Mouse (Mus musculus): Measurements from ENCODE around the gene Pdzd2. TPM values are rescaled to one million over a fixed set of nuclear protein-coding genes. Genes with fewer than 3 reads are reported as not detected.

The Pdzd2 gene
- polyA plus RNA-seq, 1 experiment = 1.7 TPM

DNA sequence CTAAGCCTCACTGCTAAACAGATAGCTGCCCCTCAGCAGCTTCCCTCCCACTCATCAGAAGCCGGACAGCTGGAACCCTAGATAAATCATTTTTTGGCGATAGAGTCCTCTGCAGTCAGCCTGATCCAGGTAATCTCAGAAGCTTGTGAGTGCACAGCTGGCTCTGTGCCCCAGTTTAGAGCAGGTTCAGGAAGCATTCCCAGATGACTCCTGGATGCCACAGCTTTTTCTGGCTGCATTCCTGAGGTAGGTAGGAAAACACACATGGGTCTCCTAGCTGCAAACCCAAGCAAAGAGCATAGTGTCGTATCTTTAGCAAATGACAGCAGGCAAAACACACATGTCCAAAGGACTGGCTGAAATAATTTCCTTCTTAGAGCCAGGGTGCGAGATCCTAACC, 13.5 kb upstream of the Pdzd2 start:
- Histone ChIP-seq H3K36me3 (ENCODE audit: control insufficient read depth, insufficient read depth, low read length) (no peaks in the 10 kb centered on the region), H3K27me3 (ENCODE audit: control insufficient read depth, insufficient read depth, low read length) (no peaks in the 10 kb centered on the region), H3K4me1 (ENCODE audit: control insufficient read depth, insufficient read depth, insufficient read length) (no peaks in the 10 kb centered on the region), H3K27ac (ENCODE audit: insufficient read depth, low read length) (no peak overlapping the region), H3K4me3 (ENCODE audit: extremely low read depth, insufficient read depth, insufficient read length) (no peak overlapping the region)
- WGBS = 79% methylated on average over 4 of the region's 4 CpGs
- DNase-seq (ENCODE audit: low read depth in 1 of 2, low spot score in 2 of 2) = no peak
- TF ChIP-seq CTCF (IDR thresholded peaks at IDR 0.05; ENCODE audit: extremely low read depth, insufficient read depth, insufficient read length, insufficient replicate concordance) (no peak), POLR2A (IDR thresholded peaks at IDR 0.05; ENCODE audit: low read depth, low read length) (no peak)

DNA sequence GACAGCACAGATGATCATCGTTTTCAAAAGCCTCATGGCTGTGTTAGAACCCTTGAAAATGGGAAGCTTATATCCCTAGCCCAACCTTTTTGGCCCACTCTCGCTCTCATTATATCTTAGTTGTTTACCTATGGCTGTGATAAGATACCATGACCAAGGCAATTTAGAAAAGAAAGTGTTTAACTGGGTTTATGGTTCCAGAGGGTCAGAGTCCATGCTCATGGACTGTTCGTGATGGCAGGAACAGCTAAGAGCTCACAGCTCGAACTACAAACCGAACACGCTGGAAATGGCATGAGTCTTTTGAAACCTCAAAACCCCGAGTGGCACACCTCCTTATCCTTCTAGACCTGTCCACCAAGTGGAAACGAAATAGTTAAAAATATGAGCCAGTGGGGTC, 11.2 kb upstream of the Pdzd2 start:
- H3K4me3 ChIP-seq (ENCODE audit: extremely low read depth, insufficient read depth, insufficient read length) = no peak overlapping the region
- WGBS = 84% methylated on average over 8 of the region's 8 CpGs
- DNase-seq (ENCODE audit: low read depth in 1 of 2, low spot score in 2 of 2) = no peak
- TF ChIP-seq POLR2A (IDR thresholded peaks at IDR 0.05; ENCODE audit: low read depth, low read length) (no peak), CTCF (IDR thresholded peaks at IDR 0.05; ENCODE audit: extremely low read depth, insufficient read depth, insufficient read length, insufficient replicate concordance) (no peak)
- no peaks in the 10 kb centered on the region for H3K4me1 ChIP-seq (ENCODE audit: control insufficient read depth, insufficient read depth, insufficient read length)
- H3K27ac ChIP-seq (ENCODE audit: insufficient read depth, low read length) = no peak overlapping the region
- no peaks in the 10 kb centered on the region for H3K36me3 ChIP-seq (ENCODE audit: control insufficient read depth, insufficient read depth, low read length)
- no peaks in the 10 kb centered on the region for H3K27me3 ChIP-seq (ENCODE audit: control insufficient read depth, insufficient read depth, low read length)

DNA sequence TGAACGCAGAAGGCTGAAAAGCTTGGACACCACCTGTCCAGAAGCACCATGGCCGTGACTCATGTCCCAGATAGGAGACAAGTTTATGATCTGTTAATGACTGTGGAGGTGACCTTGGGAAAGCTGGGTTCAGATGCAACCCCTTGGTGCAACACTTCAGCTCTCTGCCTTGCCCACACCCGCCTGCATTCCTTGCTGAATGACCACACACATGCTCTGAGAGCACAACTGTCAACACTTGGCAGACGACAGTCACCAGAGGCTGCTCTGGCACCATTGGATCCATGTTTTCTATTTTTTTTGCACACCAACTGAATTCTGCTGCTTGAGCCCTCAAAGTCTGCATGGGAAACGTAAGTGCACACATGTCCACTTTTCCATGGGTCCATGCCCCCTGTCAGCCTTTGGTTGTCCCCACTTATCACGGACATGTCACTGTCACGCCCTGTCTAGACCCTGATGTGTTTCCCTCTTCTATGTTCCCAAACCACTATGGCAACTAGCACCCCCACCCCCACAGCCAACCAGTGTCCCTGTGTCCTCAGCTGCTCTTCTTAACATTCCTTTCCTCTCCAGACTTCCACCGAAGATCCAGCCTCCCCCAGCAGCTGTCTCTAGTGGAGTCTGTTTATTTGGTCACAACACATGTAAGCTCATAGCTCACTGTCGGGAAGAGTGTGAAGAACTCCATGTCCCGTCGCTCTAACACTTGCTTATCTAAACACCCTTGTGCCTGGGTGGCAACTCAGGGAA, 10.0 kb upstream of the Pdzd2 start:
- no peak for DNase-seq (ENCODE audit: low read depth in 1 of 2, low spot score in 2 of 2)
- Histone ChIP-seq H3K4me3 (ENCODE audit: extremely low read depth, insufficient read depth, insufficient read length) (no peak overlapping the region), H3K4me1 (ENCODE audit: control insufficient read depth, insufficient read depth, insufficient read length) (no peaks in the 10 kb centered on the region), H3K27ac (ENCODE audit: insufficient read depth, low read length) (no peak overlapping the region), H3K27me3 (ENCODE audit: control insufficient read depth, insufficient read depth, low read length) (no peaks in the 10 kb centered on the region), H3K36me3 (ENCODE audit: control insufficient read depth, insufficient read depth, low read length) (no peaks in the 10 kb centered on the region)
- 73% methylated on average over 11 of the region's 11 CpGs for WGBS
- TF ChIP-seq CTCF (IDR thresholded peaks at IDR 0.05; ENCODE audit: extremely low read depth, insufficient read depth, insufficient read length, insufficient replicate concordance) (no peak), POLR2A (IDR thresholded peaks at IDR 0.05; ENCODE audit: low read depth, low read length) (no peak)

DNA sequence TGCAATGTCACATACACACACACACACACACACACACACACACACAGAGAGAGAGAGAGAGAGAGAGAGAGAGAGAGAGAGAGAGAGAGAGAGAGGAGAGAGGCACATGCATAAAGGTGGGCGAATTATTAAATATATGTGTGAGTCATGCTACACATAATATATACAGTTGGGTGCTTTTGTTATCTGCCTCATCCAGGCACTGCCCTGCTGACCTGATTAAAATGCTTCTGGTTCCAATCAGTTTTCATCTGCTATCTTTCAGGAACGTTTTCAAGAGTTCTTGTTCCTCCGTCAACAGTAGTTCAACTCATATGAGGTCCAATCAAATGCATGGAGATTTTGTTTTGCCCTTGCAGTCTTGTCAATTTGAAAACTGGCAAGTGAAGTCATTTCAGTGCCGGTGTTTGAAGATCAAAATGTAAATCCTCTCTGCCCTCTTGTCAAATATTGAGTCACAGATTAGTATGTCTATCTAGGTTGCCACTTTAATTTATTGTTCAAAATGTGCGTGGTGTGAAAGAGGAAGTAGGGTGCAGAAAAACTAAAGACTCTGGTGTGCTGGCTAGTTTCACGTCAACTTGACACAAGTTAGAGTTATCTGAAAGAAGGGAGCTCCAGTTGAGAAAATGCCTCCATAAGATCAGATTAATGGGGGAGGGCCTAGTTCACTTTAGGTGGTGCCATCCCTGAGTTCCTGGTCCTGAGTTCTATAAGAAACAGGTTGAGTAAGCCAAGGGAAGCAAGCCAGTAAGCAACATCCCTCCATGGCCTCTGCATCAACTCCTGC, 2.6 kb upstream of the Pdzd2 start:
- no peak for DNase-seq (ENCODE audit: low read depth in 1 of 2, low spot score in 2 of 2)

DNA sequence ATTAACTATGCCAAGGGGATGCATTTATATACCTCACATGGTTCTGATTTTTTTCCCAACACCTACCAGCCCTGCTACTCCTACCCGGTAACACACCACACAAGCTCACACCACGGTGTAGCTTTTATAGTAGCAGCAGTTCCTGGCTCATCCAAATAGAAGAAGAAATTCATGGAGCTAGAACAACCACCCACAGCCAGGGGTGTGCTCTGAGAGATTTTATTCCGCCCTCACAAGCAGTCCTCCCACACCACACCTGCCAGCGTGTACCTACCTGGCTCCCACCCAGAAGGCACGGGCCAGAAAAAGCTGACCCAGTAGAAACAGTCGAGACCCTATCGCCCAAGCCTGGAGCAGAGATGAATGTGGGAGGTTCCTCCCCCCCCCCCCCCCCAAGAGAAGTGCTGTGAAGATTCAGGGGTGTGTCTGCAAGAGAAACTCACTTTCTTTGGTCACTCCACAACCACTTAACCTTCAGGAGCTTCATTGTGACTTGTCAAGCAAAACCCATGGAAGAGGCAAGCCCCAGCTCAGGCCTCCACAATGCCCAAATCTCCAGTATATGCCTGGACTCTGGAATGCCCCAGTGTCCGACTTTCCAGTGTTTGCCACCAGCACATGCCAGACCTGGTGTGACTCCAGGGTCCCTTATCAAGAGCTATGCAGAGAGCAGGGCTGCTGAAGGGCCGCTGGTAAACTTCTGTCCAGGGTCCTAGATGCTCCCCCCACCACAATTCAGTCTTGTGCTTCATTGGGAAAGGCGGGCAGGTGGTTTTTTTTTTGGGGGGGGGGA, 1.2 kb downstream of the Pdzd2 start:
- TF ChIP-seq POLR2A (IDR thresholded peaks at IDR 0.05; ENCODE audit: low read depth, low read length) (no peak), CTCF (IDR thresholded peaks at IDR 0.05; ENCODE audit: extremely low read depth, insufficient read depth, insufficient read length, insufficient replicate concordance) (no peak)
- H3K27ac ChIP-seq (ENCODE audit: insufficient read depth, low read length) = no peak overlapping the region
- H3K27me3 ChIP-seq (ENCODE audit: control insufficient read depth, insufficient read depth, low read length) = peaks cover 11% of the 10 kb centered on the region; the same call in 1 of the 2 replicates
- H3K4me1 ChIP-seq (ENCODE audit: control insufficient read depth, insufficient read depth, insufficient read length) = peaks cover 2% of the 10 kb centered on the region; the same call in 1 of the 2 replicates
- H3K36me3 ChIP-seq (ENCODE audit: control insufficient read depth, insufficient read depth, low read length) = no peaks in the 10 kb centered on the region
- H3K4me3 ChIP-seq (ENCODE audit: extremely low read depth, insufficient read depth, insufficient read length) = no peak overlapping the region
- DNase-seq (ENCODE audit: low read depth in 1 of 2, low spot score in 2 of 2) = no peak
- WGBS = 52% methylated on average over 10 of the region's 10 CpGs

More for the DNA sequence above, 2.6 kb upstream of the Pdzd2 start:
- WGBS = 58% methylated on average over 6 of the region's 6 CpGs
- no peak overlapping the region for H3K27ac ChIP-seq (ENCODE audit: insufficient read depth, low read length)
- peaks cover 2% of the 10 kb centered on the region; the same call in 1 of the 2 replicates for H3K4me1 ChIP-seq (ENCODE audit: control insufficient read depth, insufficient read depth, insufficient read length)
- no peak overlapping the region for H3K4me3 ChIP-seq (ENCODE audit: extremely low read depth, insufficient read depth, insufficient read length)
- peaks cover 11% of the 10 kb centered on the region; the same call in 1 of the 2 replicates for H3K27me3 ChIP-seq (ENCODE audit: control insufficient read depth, insufficient read depth, low read length)
- no peaks in the 10 kb centered on the region for H3K36me3 ChIP-seq (ENCODE audit: control insufficient read depth, insufficient read depth, low read length)
- TF ChIP-seq POLR2A (IDR thresholded peaks at IDR 0.05; ENCODE audit: low read depth, low read length) (no peak), CTCF (IDR thresholded peaks at IDR 0.05; ENCODE audit: extremely low read depth, insufficient read depth, insufficient read length, insufficient replicate concordance) (no peak)

DNA sequence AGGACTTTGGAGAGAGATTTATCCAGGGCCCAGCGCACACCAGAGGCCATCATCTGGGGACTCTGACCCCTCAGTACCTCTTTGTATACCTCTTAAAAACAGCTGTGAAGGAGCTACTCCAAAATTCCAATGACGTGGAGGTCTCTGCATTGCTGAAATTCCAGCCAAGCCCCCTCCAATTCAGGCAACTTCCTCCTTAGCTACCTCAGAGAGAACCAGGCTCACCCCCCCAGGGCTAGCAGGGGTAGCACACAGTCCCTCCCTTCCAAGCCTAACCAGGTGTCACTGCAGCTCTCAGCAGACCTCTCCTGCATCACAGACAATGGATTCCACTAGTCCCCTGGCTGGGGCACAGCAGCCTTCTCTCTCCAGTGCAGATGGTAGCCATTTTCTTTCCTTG, 4.5 kb downstream of the Pdzd2 start:
- Histone ChIP-seq H3K4me1 (ENCODE audit: control insufficient read depth, insufficient read depth, insufficient read length) (peaks cover 2% of the 10 kb centered on the region; the same call in 1 of the 2 replicates), H3K36me3 (ENCODE audit: control insufficient read depth, insufficient read depth, low read length) (no peaks in the 10 kb centered on the region), H3K27ac (ENCODE audit: insufficient read depth, low read length) (no peak overlapping the region), H3K4me3 (ENCODE audit: extremely low read depth, insufficient read depth, insufficient read length) (no peak overlapping the region), H3K27me3 (ENCODE audit: control insufficient read depth, insufficient read depth, low read length) (peaks cover 9% of the 10 kb centered on the region; the same call in 1 of the 2 replicates)
- 62% methylated on average over 2 of the region's 2 CpGs for WGBS
- no peak for TF ChIP-seq POLR2A (IDR thresholded peaks at IDR 0.05; ENCODE audit: low read depth, low read length)
- TF ChIP-seq CTCF (IDR thresholded peaks at IDR 0.05; ENCODE audit: extremely low read depth, insufficient read depth, insufficient read length, insufficient replicate concordance) = no peak
- DNase-seq (ENCODE audit: low read depth in 1 of 2, low spot score in 2 of 2) = no peak

Measured in spleen, adult 2 months (tissue).